Mouse (Mus musculus): ENCODE measurements at regions not wholly inside any gene's neighbourhood (a gene's known extent, or its start where the extent isn't known, plus 50 kb on each side); places are given as distances from the start of the nearest gene placed in this dataset.
"Not testable (repeated sequence)": the region's sequence is repeated elsewhere in the genome, so short reads cannot be mapped to it uniquely, and the experiment has no call there.

GRCm38 (mm10) chr1:80969927-80970326, 106.8 kb upstream of the Nyap2 start:
- Histone ChIP-seq H3K4me1 (ENCODE audit: control insufficient read depth, insufficient read depth) (no peaks in the 10 kb centered on the region), H3K9ac (replicated peaks; ENCODE audit: low read depth, low read length) (no peak overlapping the region), H3K36me3 (replicated peaks; ENCODE audit: control insufficient read depth, insufficient read depth, low read length) (no peaks in the 10 kb centered on the region), H3K4me2 (ENCODE audit: low read depth, low read length) (no peak overlapping the region), H3K9me3 (replicated peaks; ENCODE audit: control insufficient read depth, low read length) (no peaks in the 10 kb centered on the region), H3K27me3 (ENCODE audit: control insufficient read depth, insufficient read depth, low read length) (no peaks in the 10 kb centered on the region), H3K4me3 (ENCODE audit: low read depth, low read length) (no peak overlapping the region), H3K27ac (ENCODE audit: low read depth) (no peak overlapping the region)
- ATAC-seq (ENCODE audit: insufficient read depth, low read depth) (no peak), DNase-seq (ENCODE audit: low spot score) (no peak)
- TF ChIP-seq CTCF (IDR thresholded peaks at IDR 0.05; ENCODE audit: low read depth) (no peak), EP300 (IDR thresholded peaks at IDR 0.05; ENCODE audit: low read depth) (no peak)

- 76% methylated on average over 1 of the region's 1 CpGs for WGBS
- no peaks in the 10 kb centered on the region for H3K36me3 ChIP-seq (replicated peaks; ENCODE audit: control insufficient read depth, insufficient read depth, low read length)
- no peak overlapping the region for H3K4me2 ChIP-seq (ENCODE audit: low read depth, low read length)
- H3K27me3 ChIP-seq (ENCODE audit: control insufficient read depth, insufficient read depth, low read length), result no peaks in the 10 kb centered on the region
- no peaks in the 10 kb centered on the region for H3K9me3 ChIP-seq (replicated peaks; ENCODE audit: control insufficient read depth, low read length)
- DNase-seq (ENCODE audit: low spot score), result no peak
- no peak overlapping the region for H3K27ac ChIP-seq (ENCODE audit: low read depth)
- no peak overlapping the region for H3K9ac ChIP-seq (replicated peaks; ENCODE audit: low read depth, low read length)
- no peak for ATAC-seq (ENCODE audit: insufficient read depth, low read depth)
- no peaks in the 10 kb centered on the region for H3K4me1 ChIP-seq (ENCODE audit: control insufficient read depth, insufficient read depth)
- TF ChIP-seq EP300 (IDR thresholded peaks at IDR 0.05; ENCODE audit: low read depth) (no peak), CTCF (IDR thresholded peaks at IDR 0.05; ENCODE audit: low read depth) (no peak)
- H3K4me3 ChIP-seq (ENCODE audit: low read depth, low read length), result no peak overlapping the region
Measured at GRCm38 (mm10) chr1:80969194-80969593, 107.6 kb upstream of the Nyap2 start.

- no peaks in the 10 kb centered on the region for H3K4me1 ChIP-seq (ENCODE audit: control insufficient read depth, insufficient read depth)
- 61% methylated on average over 2 of the region's 2 CpGs for WGBS
- H3K4me3 ChIP-seq (ENCODE audit: low read depth, low read length), result no peak overlapping the region
- H3K36me3 ChIP-seq (replicated peaks; ENCODE audit: control insufficient read depth, insufficient read depth, low read length), result no peaks in the 10 kb centered on the region
- no peak for ATAC-seq (ENCODE audit: insufficient read depth, low read depth)
- no peak for DNase-seq (ENCODE audit: low spot score)
- no peak overlapping the region for H3K4me2 ChIP-seq (ENCODE audit: low read depth, low read length)
- no peaks in the 10 kb centered on the region for H3K9me3 ChIP-seq (replicated peaks; ENCODE audit: control insufficient read depth, low read length)
- H3K27ac ChIP-seq (ENCODE audit: low read depth), result no peak overlapping the region
- no peak overlapping the region for H3K9ac ChIP-seq (replicated peaks; ENCODE audit: low read depth, low read length)
- H3K27me3 ChIP-seq (ENCODE audit: control insufficient read depth, insufficient read depth, low read length), result no peaks in the 10 kb centered on the region
- TF ChIP-seq CTCF (IDR thresholded peaks at IDR 0.05; ENCODE audit: low read depth) (no peak), EP300 (IDR thresholded peaks at IDR 0.05; ENCODE audit: low read depth) (no peak)
Measured at GRCm38 (mm10) chr1:80965792-80966191, 111.0 kb upstream of the Nyap2 start.

- Histone ChIP-seq H3K4me2 (ENCODE audit: low read depth, low read length) (no peak overlapping the region), H3K36me3 (replicated peaks; ENCODE audit: control insufficient read depth, insufficient read depth, low read length) (no peaks in the 10 kb centered on the region), H3K27me3 (ENCODE audit: control insufficient read depth, insufficient read depth, low read length) (no peaks in the 10 kb centered on the region), H3K4me3 (ENCODE audit: low read depth, low read length) (no peak overlapping the region), H3K9ac (replicated peaks; ENCODE audit: low read depth, low read length) (no peak overlapping the region), H3K9me3 (replicated peaks; ENCODE audit: control insufficient read depth, low read length) (no peaks in the 10 kb centered on the region), H3K4me1 (ENCODE audit: control insufficient read depth, insufficient read depth) (no peaks in the 10 kb centered on the region), H3K27ac (ENCODE audit: low read depth) (no peak overlapping the region)
- TF ChIP-seq CTCF (IDR thresholded peaks at IDR 0.05; ENCODE audit: low read depth), result no peak
- no peak for TF ChIP-seq EP300 (IDR thresholded peaks at IDR 0.05; ENCODE audit: low read depth)
- WGBS, result 77% methylated on average over 5 of the region's 5 CpGs
- DNase-seq (ENCODE audit: low spot score) (no peak), ATAC-seq (ENCODE audit: insufficient read depth, low read depth) (no peak)
Measured at GRCm38 (mm10) chr1:80964376-80964775, 112.4 kb upstream of the Nyap2 start.

- Histone ChIP-seq H3K36me3 (replicated peaks; ENCODE audit: control insufficient read depth, insufficient read depth, low read length) (no peaks in the 10 kb centered on the region), H3K9me3 (replicated peaks; ENCODE audit: control insufficient read depth, low read length) (no peaks in the 10 kb centered on the region), H3K9ac (replicated peaks; ENCODE audit: low read depth, low read length) (no peak overlapping the region), H3K4me1 (ENCODE audit: control insufficient read depth, insufficient read depth) (no peaks in the 10 kb centered on the region), H3K27me3 (ENCODE audit: control insufficient read depth, insufficient read depth, low read length) (no peaks in the 10 kb centered on the region), H3K4me2 (ENCODE audit: low read depth, low read length) (no peak overlapping the region), H3K4me3 (ENCODE audit: low read depth, low read length) (no peak overlapping the region), H3K27ac (ENCODE audit: low read depth) (no peak overlapping the region)
- no peak for DNase-seq (ENCODE audit: low spot score)
- WGBS, result 58% methylated on average over 1 of the region's 1 CpGs
- TF ChIP-seq EP300 (IDR thresholded peaks at IDR 0.05; ENCODE audit: low read depth) (no peak), CTCF (IDR thresholded peaks at IDR 0.05; ENCODE audit: low read depth) (no peak)
- ATAC-seq (ENCODE audit: insufficient read depth, low read depth), result no peak
Measured at GRCm38 (mm10) chr1:80963838-80964237, 112.9 kb upstream of the Nyap2 start.

- no peaks in the 10 kb centered on the region for H3K9me3 ChIP-seq (replicated peaks; ENCODE audit: control insufficient read depth, low read length)
- DNase-seq (ENCODE audit: low spot score), result no peak
- H3K4me2 ChIP-seq (ENCODE audit: low read depth, low read length), result no peak overlapping the region
- H3K27ac ChIP-seq (ENCODE audit: low read depth), result no peak overlapping the region
- H3K9ac ChIP-seq (replicated peaks; ENCODE audit: low read depth, low read length), result no peak overlapping the region
- H3K4me1 ChIP-seq (ENCODE audit: control insufficient read depth, insufficient read depth), result no peaks in the 10 kb centered on the region
- TF ChIP-seq EP300 (IDR thresholded peaks at IDR 0.05; ENCODE audit: low read depth) (no peak), CTCF (IDR thresholded peaks at IDR 0.05; ENCODE audit: low read depth) (no peak)
- H3K4me3 ChIP-seq (ENCODE audit: low read depth, low read length), result no peak overlapping the region
- WGBS, result 73% methylated on average over 4 of the region's 4 CpGs
- no peak for ATAC-seq (ENCODE audit: insufficient read depth, low read depth)
- no peaks in the 10 kb centered on the region for H3K36me3 ChIP-seq (replicated peaks; ENCODE audit: control insufficient read depth, insufficient read depth, low read length)
- no peaks in the 10 kb centered on the region for H3K27me3 ChIP-seq (ENCODE audit: control insufficient read depth, insufficient read depth, low read length)
Measured at GRCm38 (mm10) chr1:80950406-80950805, 126.3 kb upstream of the Nyap2 start.

GRCm38 (mm10) chr1:80946049-80946448, 130.7 kb upstream of the Nyap2 start:
- H3K4me2 ChIP-seq (ENCODE audit: low read depth, low read length); H3K9ac ChIP-seq (replicated peaks; ENCODE audit: low read depth, low read length); H3K27me3 ChIP-seq (ENCODE audit: control insufficient read depth, insufficient read depth, low read length); H3K27ac ChIP-seq (ENCODE audit: low read depth); ATAC-seq (ENCODE audit: insufficient read depth, low read depth); H3K9me3 ChIP-seq (replicated peaks; ENCODE audit: control insufficient read depth, low read length); DNase-seq (ENCODE audit: low spot score); H3K36me3 ChIP-seq (replicated peaks; ENCODE audit: control insufficient read depth, insufficient read depth, low read length); H3K4me3 ChIP-seq (ENCODE audit: low read depth, low read length); H3K4me1 ChIP-seq (ENCODE audit: control insufficient read depth, insufficient read depth): not testable (repeated sequence)
